Mouse (Mus musculus) layer of hippocampus, adult 8-10 months (tissue): ENCODE results near the gene Tut7. TPM values are rescaled to one million over a fixed set of nuclear protein-coding genes. Genes with fewer than 3 reads are reported as not detected.
"Not testable (repeated sequence)": the region's sequence is repeated elsewhere in the genome, so short reads cannot be mapped to it uniquely, and the experiment has no call there.

Experiments
- DNase-seq, 2 experiments: peaks; one replicate each; pipeline ENCODE4 v3.0.0; 2022; ENCODE audit warnings: low spot score in 2 of 2
- total RNA-seq, 4 experiments: library from RNA; stranded (reverse); gene quantifications; 2 replicates each; pipeline ENCODE4 v1.2.4; 2022

Tut7 gene
- total RNA-seq: 10 to 100 TPM; 61.3 to 71.4 (median 63.6) TPM

DNA sequence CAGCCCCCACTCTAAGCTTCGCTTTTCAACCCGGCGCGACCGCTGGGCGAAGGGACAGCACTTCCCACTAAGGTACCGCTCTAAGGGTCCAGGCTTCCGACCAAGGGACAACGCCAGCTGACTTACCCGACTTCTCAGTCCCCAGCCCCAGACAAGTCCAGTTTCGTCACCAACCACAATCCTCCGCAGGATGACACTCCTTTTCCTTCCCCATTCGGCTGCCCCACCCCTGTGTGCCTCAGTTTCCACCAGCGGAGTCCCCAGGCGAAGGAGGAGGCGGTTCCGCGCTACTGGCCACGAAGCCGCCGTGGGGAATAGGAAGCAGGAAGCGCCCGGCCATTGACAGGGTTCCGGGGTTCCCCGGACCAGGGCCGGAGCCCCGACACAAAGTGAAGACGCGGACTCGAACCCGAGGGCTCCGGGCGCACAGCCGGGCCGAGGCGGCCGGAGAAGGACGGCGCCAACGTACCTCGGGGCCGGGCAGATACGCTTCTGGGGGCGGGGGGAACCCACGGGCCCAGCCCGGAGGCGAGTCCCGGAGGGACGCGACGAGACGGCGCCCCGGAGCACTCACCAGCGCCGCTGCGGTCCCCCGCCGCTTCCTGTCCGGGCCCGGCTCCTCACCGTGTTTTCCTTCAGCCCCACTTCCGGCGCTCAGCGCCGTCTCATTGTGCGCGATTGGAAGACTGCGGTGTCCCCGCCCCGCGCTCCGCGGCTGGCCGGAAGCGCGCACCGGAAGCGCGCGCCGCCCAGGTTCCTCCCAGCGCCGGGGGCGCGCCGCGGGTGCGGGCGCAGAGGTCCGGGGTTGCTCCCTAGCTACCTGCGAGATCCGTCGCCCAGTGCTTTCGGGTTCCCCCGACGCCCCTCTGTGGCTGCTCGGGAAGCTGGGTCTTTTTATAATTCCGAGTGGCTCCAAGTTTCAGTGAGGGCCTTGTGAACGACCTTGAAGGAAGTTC, at the start of gene Tut7:
Tut7 (minus strand) TSS at position 641 of the 956 bp plus-strand sequence.
- DNase-seq: peak; percentile 90 to 91

DNA sequence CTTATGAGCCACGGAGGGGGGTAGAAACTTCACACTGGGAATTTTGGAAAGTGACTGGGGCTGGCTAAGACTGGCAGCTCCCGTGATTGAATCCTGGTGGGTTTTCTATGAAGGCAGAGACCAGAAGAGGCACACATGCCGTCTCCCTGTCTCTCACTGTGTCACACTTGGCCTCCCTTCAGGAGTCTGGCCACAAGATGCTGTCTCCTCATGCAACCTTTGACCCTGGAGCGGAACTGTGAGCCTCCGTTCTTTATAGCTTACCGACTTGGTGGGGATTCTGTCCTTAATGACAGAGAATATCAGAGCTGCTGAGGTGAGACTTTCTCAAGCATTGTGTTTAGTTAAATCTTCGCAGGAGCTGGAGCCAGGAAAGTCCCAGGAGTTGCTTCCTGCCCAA, 49.5 kb upstream of the Tut7 start:
- no peak for DNase-seq

DNA sequence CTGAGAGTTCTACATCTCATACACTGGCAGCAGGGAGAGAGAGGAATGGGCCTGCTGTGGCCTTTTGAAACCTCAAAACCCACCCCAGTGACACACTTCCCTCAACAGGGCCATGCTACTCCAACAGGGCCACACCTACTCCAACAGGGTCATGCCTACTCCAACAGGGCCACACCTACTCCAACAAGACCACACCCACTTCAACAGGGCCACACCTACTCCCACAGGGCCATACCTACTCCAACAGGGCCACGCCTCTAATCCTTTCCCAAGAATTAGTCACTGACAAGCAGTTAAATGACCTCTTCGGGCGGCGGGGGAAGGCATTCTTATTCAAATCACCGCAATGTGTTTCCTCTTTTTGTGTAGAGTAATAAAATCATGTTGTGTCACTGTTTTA, 47.1 kb upstream of the Tut7 start:
- no peak for DNase-seq

DNA sequence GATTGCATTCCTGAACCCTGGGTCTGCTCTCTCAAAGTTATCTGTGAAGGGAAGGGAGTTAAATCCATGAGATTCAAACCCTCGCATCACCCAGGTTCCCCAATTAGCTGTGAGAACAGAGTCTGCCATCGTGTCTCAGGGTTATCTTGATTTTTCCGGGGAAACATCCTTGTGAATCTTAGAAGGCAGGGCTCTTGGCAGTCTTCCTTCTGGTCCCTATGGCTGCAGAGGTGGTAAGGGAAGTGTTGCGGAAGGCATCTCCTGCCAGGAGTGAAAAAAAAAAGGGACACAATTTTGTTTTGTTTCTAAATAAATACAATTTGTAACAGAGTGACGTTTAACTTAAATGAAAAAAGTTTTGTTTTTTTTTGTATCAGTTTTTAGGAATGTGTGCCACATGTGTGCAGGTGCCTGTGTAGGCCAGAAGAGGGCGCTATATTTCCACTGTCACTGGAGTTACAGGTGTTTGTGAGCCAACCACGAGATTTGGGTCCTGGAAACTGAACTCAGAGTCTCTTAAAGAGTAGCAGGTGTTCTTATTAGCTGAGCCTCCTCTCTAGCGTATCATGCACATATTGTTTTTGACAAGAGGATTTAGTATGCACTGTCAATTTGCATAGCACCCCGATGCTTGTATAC, 45.2 kb upstream of the Tut7 start:
- DNase-seq: no peak

DNA sequence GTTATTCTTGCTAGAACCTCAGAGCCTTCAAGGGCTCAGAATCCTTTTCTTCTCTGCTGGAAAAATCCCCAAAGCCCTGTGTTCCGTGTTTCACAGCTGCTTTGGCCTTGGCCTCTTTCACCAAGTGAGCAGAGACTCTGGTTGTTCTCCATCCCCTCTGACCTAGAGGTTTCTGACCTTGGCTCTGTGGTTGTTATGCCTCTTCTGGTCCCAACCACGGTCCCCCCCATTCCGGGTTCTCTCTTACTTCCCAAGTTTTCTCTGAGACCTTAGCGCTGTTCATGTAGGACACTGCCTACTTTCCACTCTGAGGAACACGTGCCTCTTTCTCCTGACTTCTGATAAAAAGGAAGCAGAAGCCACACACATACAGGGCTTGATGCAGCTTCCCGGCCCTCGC, 44.2 kb upstream of the Tut7 start:
- DNase-seq: no peak

DNA sequence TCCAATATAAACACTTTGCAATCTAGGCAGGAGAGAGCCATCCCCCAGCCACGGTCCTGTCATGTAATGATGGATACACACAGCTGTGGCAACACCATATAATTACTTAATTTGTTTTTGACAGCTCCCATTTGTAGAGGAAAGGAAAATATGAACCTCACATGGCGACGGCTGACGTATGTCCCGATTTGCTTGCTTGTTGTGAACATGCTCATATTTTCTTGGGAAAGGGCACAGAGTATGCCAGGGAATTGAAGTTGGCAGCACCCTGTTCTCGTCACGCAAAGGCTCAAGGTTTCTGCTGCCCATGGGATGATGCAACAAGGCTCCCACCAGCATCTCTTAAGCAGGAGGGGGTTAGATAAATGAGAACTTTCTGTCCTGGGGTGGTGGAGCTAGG, 36.6 kb upstream of the Tut7 start:
- no peak for DNase-seq

DNA sequence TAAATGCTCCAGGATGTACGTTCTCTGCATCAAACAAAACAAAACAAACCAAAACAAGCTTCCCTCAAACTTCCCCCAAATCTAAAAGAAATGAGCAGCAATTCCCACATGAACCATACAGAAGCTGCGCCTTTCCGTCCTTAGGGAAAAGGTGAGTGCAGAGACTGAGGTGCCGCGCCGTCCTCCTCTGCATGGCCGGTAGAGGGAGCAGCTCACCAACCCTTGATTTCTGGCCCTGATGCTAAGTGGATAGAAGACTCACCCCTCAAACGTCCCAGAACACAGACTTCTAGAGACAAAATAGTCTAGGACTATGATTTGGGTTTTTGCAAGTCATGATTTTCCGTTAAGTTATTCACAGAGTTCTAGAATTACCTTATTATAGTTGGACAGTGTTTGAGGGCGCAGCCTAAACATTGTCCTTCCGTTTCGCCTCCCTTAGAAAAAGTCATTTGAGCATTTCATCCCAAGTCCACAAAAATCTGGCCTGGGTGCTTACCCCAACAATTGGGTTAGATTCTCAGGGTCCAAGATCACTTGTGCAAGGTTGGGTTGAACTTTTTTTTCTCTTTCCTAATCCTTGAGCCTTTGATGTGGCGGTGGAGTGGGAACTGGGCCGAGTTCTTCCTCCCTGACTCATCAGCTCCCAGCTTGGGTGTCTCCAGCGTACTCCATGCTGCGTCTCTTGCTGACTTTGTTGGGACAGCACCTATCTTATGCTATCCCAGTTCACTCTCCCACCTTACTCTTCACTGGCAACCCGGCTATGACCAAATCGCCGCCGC, 33.5 kb upstream of the Tut7 start:
- peak in 1 of 2 experiments; percentile 50 for DNase-seq

DNA sequence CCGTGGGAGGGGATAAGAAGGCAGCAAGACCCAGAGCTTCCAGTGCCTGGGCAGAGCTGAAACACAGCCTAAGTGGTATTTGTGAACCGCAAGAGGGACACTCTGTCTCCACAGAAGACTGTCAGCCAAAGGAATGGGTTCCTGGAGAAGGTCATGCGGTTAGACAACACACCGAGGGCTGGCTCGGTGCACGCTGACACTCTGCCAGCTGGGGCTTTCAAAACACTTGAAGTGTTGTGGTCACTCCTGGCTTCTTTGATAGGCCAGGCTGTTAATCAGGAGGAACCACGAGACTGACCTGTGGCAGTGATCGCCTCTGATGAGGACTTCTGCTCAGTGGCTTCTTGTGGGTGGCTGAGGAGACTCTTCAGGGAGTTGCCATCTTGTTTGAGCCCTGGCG, 30.5 kb upstream of the Tut7 start:
- DNase-seq: no peak

DNA sequence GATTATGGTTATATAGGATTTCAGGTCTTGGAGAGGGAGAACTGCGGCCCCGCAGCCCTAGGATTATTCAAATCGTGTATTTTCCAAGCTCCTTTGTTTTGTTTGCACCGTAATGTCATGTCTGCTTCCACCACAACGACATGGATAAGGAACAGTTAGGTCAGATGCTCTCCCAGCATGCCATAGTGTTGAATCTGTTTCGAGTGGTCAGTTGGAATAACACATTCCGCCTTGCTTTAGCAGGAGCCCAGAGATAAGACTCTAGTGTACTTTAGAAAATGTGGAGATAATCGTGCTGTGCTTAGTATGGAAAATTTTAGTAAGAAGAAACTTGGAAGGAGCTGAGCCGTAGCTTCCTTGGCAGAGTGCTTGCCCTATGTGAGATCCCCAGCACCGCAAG, 27.4 kb upstream of the Tut7 start:
- no peak for DNase-seq

DNA sequence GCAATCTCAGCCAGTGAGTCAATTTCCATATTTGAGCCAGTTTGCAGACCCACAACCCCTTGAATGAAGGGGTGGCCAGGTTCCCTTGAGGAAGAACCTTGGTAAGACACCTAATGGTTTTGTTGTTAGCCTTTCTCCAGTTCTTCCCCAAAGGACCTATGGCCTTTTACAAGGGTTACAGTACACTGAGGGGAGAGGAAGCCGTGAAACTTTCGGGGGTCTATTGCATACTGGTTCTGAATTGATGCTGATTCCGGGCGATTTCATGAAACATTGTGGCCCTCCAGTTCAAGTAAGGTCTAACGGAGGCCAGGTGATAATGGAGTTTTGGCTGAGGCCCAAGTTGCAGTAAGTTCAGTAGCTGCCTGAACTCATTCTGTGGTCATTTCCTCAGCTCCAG, 21.7 kb upstream of the Tut7 start:
- no peak for DNase-seq

DNA sequence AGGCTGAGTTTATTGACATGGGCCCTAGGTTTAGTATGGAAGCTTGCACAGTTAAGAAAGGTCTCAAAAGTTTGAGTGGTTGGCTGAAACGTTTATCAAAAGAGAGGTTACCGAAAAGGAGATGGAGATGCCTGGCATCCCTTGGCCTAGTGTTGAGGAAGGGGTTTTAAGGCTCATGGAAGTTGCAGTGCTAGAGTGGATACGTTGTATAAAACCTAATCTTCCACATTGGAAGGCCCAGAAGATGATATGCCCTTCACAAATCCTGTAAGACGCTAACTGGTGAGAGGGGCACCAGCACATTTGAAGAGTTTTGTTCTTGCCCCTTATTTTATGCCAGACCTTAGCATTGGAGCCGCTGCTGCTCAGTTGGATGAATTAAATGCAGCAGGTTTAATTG, 21.0 kb upstream of the Tut7 start:
- no peak for DNase-seq

DNA sequence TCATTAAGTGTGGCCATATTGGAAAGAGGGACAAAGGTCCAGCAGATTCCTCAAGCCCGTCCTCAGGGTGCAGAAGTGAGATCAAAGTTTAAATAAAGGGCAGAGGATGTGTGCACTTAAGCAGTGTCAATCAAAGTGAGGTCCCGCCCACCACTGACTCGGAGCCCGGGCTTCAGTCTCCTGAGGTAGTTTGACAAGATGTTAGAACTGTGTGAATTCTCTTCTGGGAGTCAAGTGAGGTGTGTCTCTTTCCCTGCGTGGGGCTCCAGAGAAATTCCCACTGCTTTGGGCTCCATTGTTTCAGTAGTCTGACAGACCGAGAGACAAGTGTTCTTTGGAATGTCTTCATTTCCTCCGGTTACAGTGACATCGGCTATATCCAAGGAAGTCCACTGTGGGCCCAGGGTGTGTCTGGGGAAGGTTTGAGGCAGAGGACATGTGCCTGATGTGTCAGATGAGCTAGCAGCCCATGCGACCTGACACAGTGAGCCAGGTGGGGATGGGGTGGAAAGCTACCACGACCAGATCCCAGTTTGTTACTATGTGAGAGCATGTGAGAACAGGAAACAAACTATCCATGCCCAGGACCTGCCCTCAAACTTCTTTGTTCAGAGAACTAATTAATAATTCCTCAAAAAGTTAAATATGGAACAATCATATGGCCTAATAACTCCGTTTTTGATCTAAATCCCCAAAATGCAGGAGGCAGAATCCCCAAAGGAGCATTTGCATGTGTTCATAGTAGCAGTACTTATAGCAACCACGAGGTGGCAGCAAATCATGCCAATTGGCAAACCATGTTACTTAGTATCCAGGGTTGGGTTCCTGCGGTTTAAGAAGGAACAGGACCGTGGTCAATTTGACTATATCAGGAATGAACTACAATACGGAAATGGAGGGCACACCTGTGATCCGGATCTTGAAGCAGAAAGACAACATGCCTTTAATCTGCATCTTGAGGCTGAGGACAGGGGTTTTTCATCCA, 19.6 kb upstream of the Tut7 start:
- DNase-seq: peak; percentile 72 to 86

DNA sequence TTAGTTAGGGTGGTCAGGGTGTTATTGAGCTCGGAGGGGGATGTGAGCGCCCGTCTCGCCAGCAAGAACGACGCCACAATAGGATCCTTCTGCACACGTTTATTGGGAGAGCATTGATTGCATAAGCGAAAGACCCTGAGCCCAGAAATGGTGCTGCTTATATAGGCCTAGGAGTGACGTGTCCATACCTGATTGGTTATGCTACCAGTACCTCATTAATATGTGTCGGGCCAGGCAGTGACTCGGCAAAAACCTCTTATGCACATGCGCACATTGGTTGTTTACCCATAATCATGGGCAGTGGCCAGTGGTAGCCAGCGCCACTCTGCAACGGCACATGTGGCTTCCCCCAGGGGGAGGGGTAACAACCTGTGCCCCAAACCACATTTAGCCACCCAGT, 18.8 kb upstream of the Tut7 start:
- DNase-seq: not testable (repeated sequence)

DNA sequence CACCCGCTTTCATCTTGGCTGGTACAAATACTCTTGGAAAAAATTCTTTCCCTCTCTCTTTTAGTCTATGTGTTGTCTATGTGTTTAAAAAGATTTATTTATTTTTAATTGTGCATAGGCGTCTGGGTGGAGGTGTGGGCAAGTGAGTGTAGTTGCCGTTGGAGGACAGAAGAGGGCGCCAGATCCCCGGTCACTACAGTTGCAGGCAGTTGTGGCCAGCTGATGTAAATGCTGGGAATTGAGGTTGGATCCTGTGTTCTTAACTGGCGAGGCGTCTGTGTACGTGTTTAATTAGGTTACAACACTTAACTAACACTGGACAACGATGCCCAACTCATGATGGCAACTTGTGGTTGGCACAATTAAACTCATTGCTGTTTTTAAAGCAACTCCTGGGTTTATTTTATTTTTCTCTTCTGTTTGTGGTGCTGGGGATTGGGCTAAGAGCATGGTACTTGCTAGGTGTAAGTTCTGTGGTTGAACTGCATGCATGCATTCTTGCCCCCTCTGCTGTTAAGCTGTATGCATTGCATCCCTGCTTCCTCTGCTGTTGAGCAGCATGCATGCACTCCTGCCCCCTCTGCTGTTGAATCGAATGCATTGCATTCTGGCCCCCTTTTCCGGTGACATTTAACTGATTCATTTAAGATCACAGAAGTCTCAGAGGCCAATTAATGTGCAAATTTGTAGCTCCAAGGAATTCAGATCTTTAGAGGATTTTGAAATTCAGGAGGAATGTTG, 17.7 kb upstream of the Tut7 start:
- peak; percentile 72 to 85 for DNase-seq

DNA sequence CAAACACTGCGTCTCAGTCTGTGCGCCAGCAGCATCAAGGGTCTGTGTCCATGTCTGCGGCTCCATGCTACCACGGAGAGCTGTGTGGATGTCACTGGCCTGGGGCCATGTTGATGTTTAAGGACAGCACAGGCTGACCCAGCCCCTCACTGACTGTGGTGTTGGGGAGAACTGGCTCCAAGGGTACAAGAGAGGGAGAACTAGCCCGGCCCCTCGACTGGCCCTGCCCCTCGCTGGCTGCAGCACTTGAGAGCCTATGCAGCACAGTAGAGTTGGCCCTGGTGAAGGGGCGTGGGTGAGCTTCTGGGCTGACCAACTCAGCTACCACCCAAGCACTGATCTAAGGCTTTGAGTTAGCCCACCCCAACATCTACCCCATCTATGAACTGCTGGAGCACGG, 16.4 kb upstream of the Tut7 start:
- no peak for DNase-seq

DNA sequence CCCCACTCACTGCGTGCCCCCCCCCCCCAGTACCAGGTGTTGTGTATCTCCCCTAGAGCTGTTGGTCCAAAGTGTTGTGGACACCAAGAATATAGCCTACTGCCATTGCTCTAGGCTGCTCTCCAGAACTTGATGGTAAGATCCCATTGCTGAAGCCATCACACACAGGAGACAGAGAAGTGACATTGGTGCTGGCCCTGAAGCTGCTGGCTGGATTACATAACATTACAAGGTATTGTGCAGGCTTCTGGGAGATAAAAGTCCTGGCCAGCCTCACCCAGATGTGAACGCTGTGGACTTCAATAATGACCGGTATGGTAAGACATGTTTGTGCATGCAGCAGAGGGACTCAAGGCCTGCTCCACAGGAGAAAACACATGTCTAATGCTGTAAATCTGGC, 15.5 kb upstream of the Tut7 start:
- DNase-seq: no peak

DNA sequence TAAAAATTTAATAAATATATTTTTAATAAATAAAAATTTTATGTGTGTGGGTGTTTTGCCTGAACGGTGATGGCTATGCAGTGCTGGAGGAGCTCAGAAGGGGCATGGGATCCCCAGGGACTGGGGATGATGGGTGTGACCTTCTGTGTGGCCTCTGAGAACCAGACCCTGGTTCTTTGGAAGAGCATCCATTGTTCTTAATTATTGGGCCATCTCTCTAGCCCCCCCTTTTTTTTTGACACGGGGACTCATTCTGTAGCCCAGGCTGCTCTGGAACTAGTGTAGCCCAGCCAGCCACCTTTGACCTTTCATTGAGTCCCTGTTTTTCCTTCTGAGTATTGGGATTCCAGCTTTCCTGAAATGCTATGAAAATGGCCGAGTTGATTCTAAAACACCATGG, 13.9 kb upstream of the Tut7 start:
- no peak for DNase-seq

DNA sequence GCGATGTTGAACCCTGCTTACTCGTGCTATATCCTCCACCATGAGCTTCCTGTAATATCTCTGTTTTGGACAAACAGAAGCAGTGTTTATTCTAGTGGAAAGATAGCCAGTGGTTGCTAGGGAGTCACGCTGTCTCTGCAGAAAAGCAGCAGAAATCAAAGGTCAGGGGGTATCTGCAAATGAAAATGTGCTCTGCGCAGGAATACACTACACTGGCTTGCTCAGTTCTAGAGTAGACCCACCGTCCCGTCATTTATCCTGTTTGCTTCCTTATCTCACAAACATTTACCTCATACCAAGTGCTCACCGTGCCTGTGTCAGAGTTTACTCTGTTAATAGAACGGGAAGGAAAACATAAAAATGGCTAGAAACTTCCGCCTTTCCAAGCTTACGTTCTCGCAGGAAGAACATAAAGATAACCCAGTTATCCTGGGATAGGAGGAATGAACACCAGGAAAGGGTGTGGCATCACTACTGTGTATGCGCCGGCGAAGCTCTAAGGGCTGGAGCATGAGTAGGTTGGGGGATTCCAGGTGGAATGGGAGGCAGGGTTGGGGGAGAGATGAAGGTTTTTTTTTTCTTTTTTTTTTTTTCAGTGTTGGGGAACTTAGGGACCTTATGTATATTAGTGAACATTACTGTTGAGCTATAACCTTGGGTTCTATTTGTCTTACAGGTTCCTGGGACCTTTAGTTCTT, 13.3 kb upstream of the Tut7 start:
- DNase-seq: no peak

DNA sequence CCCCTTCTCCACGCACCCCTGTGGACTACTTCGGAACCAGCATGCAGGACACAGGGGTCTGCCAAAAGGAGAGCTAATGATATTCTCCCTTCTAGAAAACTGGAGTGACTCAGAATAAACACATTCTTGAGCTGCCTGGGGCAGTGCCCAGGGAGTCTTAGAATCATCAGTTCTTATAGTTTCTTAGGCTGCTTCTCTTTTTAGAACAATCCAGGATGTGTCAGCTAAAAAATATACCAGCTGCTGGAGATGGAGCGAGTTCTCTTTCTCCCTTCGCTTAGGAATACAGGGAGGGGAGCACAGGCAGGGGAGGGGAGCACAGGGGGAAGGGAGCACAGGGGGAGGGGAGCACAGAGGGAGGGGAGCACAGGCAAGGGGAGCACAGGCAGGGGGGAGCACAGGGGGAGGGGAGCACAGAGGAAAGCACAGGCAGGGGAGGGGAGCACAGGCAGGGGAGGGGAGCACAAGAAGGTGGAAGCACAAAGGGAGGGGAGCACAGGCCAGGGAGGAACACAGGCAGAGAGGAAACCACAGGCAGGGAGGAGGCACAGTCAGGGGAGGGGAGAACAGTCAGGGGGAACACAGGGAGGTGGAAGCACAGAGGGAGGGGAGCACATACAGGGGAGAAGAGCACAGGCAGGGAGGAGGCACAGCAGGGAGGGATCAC, 12.0 kb upstream of the Tut7 start:
- no peak for DNase-seq
